Mouse (Mus musculus) layer of hippocampus, postnatal 36 days (tissue): ENCODE results near the gene Fam126a. TPM values are rescaled to one million over a fixed set of nuclear protein-coding genes. Genes with fewer than 3 reads are reported as not detected.

Source experiments
- DNase-seq, 2 experiments: peaks; one replicate each; pipeline ENCODE4 v3.0.0; 2022
- total RNA-seq, 2 experiments: library from RNA; stranded (reverse); gene quantifications; 2 replicates each; pipeline ENCODE4 v1.2.3; 2021

Fam126a gene
- total RNA-seq, 2 experiments from 2014 or later, result 28.1 to 28.7 TPM

GRCm38 (mm10) chr5:23992876-23993552, 37.5 kb downstream of the Fam126a start:
- peak; percentile 11 to 27 for DNase-seq

- no peak for DNase-seq
These were observed 40.5 kb downstream of the Fam126a start for GRCm38 (mm10) chr5:23990001-23990400.

GRCm38 (mm10) chr5:23987792-23988191, 42.7 kb downstream of the Fam126a start:
- DNase-seq, result no peak

- DNase-seq, result no peak
These were observed 48.4 kb downstream of the Fam126a start for GRCm38 (mm10) chr5:23982081-23982480.

- DNase-seq, result no peak
These were observed 52.0 kb downstream of the Fam126a start for GRCm38 (mm10) chr5:23978516-23978915.

- no peak for DNase-seq
These were observed 55.4 kb downstream of the Fam126a start for GRCm38 (mm10) chr5:23974994-23975575.

GRCm38 (mm10) chr5:23967705-23968104, 62.8 kb downstream of the Fam126a start:
- no peak for DNase-seq

- no peak for DNase-seq
These were observed 65.8 kb downstream of the Fam126a start for GRCm38 (mm10) chr5:23964599-23965165.

GRCm38 (mm10) chr5:23953047-23953446, 77.4 kb downstream of the Fam126a start:
- no peak for DNase-seq

- no peak for DNase-seq
These were observed 82.4 kb downstream of the Fam126a start for GRCm38 (mm10) chr5:23948071-23948470.

GRCm38 (mm10) chr5:23945056-23945455, 85.4 kb downstream of the Fam126a start:
- DNase-seq, result no peak

- DNase-seq, result no peak
These were observed 87.0 kb downstream of the Fam126a start for GRCm38 (mm10) chr5:23943534-23943933.

GRCm38 (mm10) chr5:23923481-23924165, 106.9 kb downstream of the Fam126a start:
- no peak for DNase-seq

- no peak for DNase-seq
These were observed 107.8 kb downstream of the Fam126a start for GRCm38 (mm10) chr5:23922516-23923291.

GRCm38 (mm10) chr5:23921316-23921715, 109.2 kb downstream of the Fam126a start:
- DNase-seq, result no peak

- DNase-seq, result no peak
These were observed 110.4 kb downstream of the Fam126a start for GRCm38 (mm10) chr5:23919892-23920731.

- DNase-seq, result no peak
These were observed 113.2 kb downstream of the Fam126a start for GRCm38 (mm10) chr5:23917301-23917700.

GRCm38 (mm10) chr5:23911556-23911955, 118.9 kb downstream of the Fam126a start:
- no peak for DNase-seq

- no peak for DNase-seq
These were observed 121.2 kb downstream of the Fam126a start for GRCm38 (mm10) chr5:23909256-23909655.

- no peak for DNase-seq
These were observed 121.9 kb downstream of the Fam126a start for GRCm38 (mm10) chr5:23908486-23909090.

- no peak for DNase-seq
These were observed 128.3 kb downstream of the Fam126a start for GRCm38 (mm10) chr5:23902221-23902620.
